Mouse (Mus musculus) kidney, postnatal 0 days (tissue): ENCODE measurements at regions not wholly inside any gene's neighbourhood (a gene's known extent, or its start where the extent isn't known, plus 50 kb on each side); places are given as distances from the start of the nearest gene placed in this dataset.

Experiments used
- ATAC-seq: fragments of 200-750 bp; cut with Nextera tagmentation; replicated peaks from 2 replicates; pipeline ENCODE4 v1.8.0; 2017; ENCODE audit warnings: low read depth, moderate number of reproducible peaks, moderate TSS enrichment, moderate library complexity; ENCODE audit not compliant: low FRiP score
- DNase-seq: peaks from one replicate; pipeline ENCODE4 v3.0.0-alpha.2; 2016; ENCODE audit warnings: low spot score
- H3K27ac ChIP-seq: fragments of 300-500 bp; sonication (generic); 2 replicates; pipeline ENCODE4 v1.5.1; 2014; ENCODE audit warnings: mild to moderate bottlenecking
- H3K27me3 ChIP-seq: fragments of 300-500 bp; sonication (generic); 2 replicates; pipeline ENCODE4 v1.6.1; 2014; ENCODE audit warnings: low read length, mixed read lengths; ENCODE audit not compliant: insufficient read depth
- H3K36me3 ChIP-seq: fragments of 300-500 bp; sonication (generic); 2 replicates; pipeline ENCODE4 v1.6.1; 2014; ENCODE audit warnings: low read length, mixed read lengths; ENCODE audit not compliant: insufficient read depth
- H3K4me1 ChIP-seq: fragments of 300-500 bp; sonication (generic); replicated peaks from 2 replicates; pipeline ENCODE4 v1.6.1; 2014; ENCODE audit warnings: antibody characterized with exemption, low read length, mixed read lengths; ENCODE audit not compliant: insufficient read depth
- H3K4me2 ChIP-seq: fragments of 300-500 bp; sonication (generic); 2 replicates; pipeline ENCODE4 v1.6.1; 2014; ENCODE audit warnings: mild to moderate bottlenecking, low read length, moderate library complexity, mixed read lengths
- H3K4me3 ChIP-seq: fragments of 300-500 bp; sonication (generic); replicated peaks from 2 replicates; pipeline ENCODE4 v1.5.1; 2014; ENCODE audit warnings: low read depth, low read length
- H3K9ac ChIP-seq: fragments of 300-500 bp; sonication (generic); 2 replicates; pipeline ENCODE4 v1.6.1; 2014; ENCODE audit warnings: low read depth, low read length
- H3K9me3 ChIP-seq: fragments of 300-500 bp; sonication (generic); replicated peaks from 2 replicates; pipeline ENCODE4 v1.6.1; 2016; ENCODE audit warnings: low read length, inconsistent platforms, mixed read lengths
- CTCF ChIP-seq: IDR thresholded peaks from 2 replicates; pipeline ENCODE4 v1.5.1; 2016; ENCODE audit warnings: antibody characterized with exemption, low read depth, mild to moderate bottlenecking, moderate library complexity
- whole genome bisulfite sequencing: fragments of 180-500 bp; shearing (Covaris S2); extraction: QIAGEN DNeasy Blood & Tissue Kit; methylation state at CpG from one replicate; pipeline ENCODE4 v1.1.7; 2014; 5-methylcytosine and 5-hydroxymethylcytosine counted together

DNA sequence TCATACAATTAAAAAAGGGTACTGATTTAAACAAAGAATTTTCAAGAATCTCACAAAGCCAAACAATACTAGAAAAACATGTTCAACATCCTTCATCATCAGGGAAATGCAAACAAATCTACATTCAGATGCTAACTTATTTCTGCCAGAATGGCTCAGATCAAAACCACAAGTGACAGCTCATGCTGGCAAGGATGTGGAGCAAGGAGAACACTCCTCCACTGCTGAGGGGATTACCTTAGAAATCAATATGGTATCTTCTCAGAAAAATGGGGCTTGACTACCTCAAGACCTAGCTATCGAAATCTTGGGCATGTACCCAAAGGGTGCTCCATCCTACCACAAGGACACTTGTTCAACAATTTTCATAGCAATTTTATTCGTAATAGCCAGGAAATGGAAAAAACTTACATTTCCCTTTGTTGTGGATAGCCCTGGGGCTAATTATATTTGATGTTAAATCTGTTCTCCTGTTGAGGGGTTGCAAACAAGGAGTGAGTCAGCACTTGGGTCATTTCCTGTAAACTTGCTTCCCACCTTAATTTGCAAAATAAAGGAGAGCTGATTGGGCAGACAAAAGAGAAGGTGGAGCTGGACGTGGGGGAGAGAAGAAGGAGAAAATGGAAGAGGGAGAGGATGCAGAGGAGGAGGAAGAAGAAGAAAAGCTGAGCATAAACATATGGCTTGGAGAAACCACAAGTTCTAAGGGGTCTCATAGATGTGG lies 113.3 kb upstream of the B430305J03Rik start:
- Histone ChIP-seq H3K27me3 (no peaks in the 10 kb centered on the region), H3K4me3 (no peak overlapping the region), H3K9me3 (no peaks in the 10 kb centered on the region), H3K4me2 (no peak overlapping the region), H3K9ac (no peak overlapping the region), H3K27ac (no peak overlapping the region), H3K36me3 (no peaks in the 10 kb centered on the region), H3K4me1 (no peaks in the 10 kb centered on the region)
- DNase-seq (no peak), ATAC-seq (no peak)
- 61% methylated on average over 3 of the region's 3 CpGs for WGBS
- no peak for TF ChIP-seq CTCF

DNA sequence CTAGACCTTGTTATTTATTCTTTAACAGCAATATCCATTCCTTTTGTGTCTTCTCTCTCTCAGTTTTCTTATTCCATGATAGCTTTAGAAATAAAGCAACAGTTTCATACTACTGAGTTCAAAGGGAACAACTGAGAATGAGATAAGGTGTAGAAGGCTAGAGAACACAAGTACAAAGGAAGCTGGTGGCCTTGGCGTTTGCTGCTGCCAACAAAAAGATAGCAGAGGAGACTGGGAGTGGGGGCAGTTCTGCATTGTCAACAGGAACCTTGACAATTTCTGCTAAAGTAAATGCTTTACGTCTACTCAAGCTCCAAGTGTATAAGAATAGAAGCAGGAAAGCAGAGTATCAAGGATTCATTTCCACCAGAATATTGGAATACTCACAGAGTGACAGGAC lies 109.3 kb upstream of the B430305J03Rik start:
- H3K27ac ChIP-seq: no peak overlapping the region
- no peaks in the 10 kb centered on the region for H3K36me3 ChIP-seq
- ATAC-seq: no peak
- no peaks in the 10 kb centered on the region for H3K9me3 ChIP-seq
- no peak for TF ChIP-seq CTCF
- WGBS: 55% methylated on average over 2 of the region's 2 CpGs
- H3K4me3 ChIP-seq: no peak overlapping the region
- DNase-seq: no peak
- H3K4me1 ChIP-seq: no peaks in the 10 kb centered on the region
- H3K4me2 ChIP-seq: no peak overlapping the region
- no peak overlapping the region for H3K9ac ChIP-seq
- H3K27me3 ChIP-seq: no peaks in the 10 kb centered on the region

DNA sequence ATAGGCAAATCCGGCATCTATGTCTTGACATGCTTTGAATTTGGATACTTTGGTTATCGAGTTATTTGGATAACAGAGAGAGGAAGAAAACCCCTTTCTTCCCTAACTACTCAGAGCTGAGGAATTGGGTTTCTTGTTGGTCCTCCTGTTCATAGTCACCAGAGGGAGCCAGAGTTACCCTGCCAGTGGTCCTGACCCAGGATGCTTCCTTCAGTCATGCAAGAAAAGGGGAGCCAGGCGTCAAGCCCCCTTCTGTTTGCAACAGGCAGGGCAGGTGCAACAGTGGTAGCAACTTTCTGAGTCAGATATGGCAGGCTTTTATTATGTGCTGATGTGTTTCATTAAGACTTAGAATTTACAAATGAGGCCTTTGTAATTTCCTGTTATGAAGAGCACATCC lies 101.4 kb upstream of the B430305J03Rik start:
- H3K9ac ChIP-seq: no peak overlapping the region
- peak; percentile 72 for TF ChIP-seq CTCF
- no peak for ATAC-seq
- H3K27ac ChIP-seq: no peak overlapping the region
- H3K4me1 ChIP-seq: no peaks in the 10 kb centered on the region
- H3K4me3 ChIP-seq: no peak overlapping the region
- DNase-seq: peak; percentile 50
- no peaks in the 10 kb centered on the region for H3K27me3 ChIP-seq
- no peak overlapping the region for H3K4me2 ChIP-seq
- no peaks in the 10 kb centered on the region for H3K9me3 ChIP-seq
- no peaks in the 10 kb centered on the region for H3K36me3 ChIP-seq
- WGBS: 36% methylated on average over 3 of the region's 3 CpGs

DNA sequence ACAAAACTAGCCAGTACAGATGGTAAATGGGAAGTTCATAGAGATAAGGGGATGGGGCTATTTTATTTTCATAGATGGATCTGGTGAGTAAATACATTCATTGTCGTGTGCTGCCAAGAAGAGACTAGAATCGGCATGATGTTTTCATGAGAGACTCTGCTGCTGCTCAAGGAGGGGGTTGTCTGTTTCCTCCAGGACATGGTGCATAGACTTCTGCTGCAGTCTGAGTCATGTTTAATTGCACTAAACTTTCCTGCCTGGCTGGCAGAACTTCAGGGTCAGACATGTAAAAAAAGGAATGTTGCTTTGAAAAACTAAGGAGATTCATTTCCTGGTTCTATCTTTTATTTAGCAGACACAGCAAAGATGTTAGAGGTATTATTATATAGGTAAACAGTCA lies 100.9 kb upstream of the B430305J03Rik start:
- DNase-seq (no peak), ATAC-seq (no peak)
- no peak overlapping the region for H3K4me2 ChIP-seq
- WGBS: 69% methylated on average over 2 of the region's 2 CpGs
- no peak overlapping the region for H3K27ac ChIP-seq
- H3K9ac ChIP-seq: no peak overlapping the region
- H3K36me3 ChIP-seq: no peaks in the 10 kb centered on the region
- no peak overlapping the region for H3K4me3 ChIP-seq
- H3K9me3 ChIP-seq: no peaks in the 10 kb centered on the region
- no peaks in the 10 kb centered on the region for H3K4me1 ChIP-seq
- TF ChIP-seq CTCF: no peak
- no peaks in the 10 kb centered on the region for H3K27me3 ChIP-seq

DNA sequence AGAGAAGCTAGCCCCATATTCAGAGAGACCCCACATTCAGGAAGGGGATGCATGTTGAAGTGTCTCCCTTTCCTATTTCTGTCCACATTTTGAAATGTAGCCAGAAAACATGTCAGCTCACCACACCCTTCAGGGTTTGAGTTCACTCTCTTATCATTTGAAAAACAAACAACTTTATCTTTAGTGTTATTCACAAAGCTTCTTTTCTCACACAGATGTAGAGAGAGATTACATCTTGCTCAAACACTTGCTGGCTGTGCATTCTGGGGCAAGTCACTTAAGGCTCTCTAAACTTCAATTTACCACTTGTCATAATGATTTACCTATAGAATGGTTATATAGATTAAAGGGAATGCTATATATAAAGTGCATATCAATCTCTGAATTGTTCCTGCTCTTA lies 94.3 kb upstream of the B430305J03Rik start:
- ATAC-seq (no peak), DNase-seq (no peak)
- Histone ChIP-seq H3K27ac (no peak overlapping the region), H3K9ac (no peak overlapping the region), H3K27me3 (no peaks in the 10 kb centered on the region), H3K36me3 (no peaks in the 10 kb centered on the region), H3K4me1 (no peaks in the 10 kb centered on the region), H3K4me3 (no peak overlapping the region), H3K9me3 (no peaks in the 10 kb centered on the region), H3K4me2 (no peak overlapping the region)
- no peak for TF ChIP-seq CTCF

DNA sequence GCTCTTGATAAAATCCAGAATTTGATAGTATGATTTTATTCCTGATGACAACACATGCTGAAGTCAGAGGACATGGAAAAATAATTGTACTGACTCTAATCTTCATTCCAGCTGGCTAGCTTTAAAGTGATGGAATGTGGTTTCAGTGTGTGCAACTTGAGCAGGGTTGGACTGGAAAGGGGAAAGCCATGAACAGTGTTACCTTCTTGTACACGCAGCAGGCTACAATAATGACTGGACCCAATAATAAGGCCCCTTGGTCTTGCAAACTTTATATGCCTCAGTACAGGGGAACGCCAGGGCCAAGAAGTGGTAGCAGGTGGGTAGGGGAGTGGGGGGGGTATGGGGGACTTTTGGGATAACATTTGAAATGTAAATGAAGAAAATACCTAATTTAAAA lies 90.8 kb upstream of the B430305J03Rik start:
- WGBS: 84% methylated on average over 2 of the region's 2 CpGs
- H3K9ac ChIP-seq: no peak overlapping the region
- ATAC-seq: no peak
- H3K4me2 ChIP-seq: no peak overlapping the region
- H3K9me3 ChIP-seq: no peaks in the 10 kb centered on the region
- no peak for TF ChIP-seq CTCF
- H3K27ac ChIP-seq: no peak overlapping the region
- H3K36me3 ChIP-seq: no peaks in the 10 kb centered on the region
- no peaks in the 10 kb centered on the region for H3K27me3 ChIP-seq
- no peak for DNase-seq
- no peaks in the 10 kb centered on the region for H3K4me1 ChIP-seq
- H3K4me3 ChIP-seq: no peak overlapping the region
